Mouse (Mus musculus): ENCODE results near the gene Met.

- no peak for TF ChIP-seq CTCF (IDR thresholded peaks at IDR 0.05; ENCODE audit: extremely low read depth, insufficient read length, insufficient replicate concordance, low read depth, low read length)
- TF ChIP-seq POLR2A (IDR thresholded peaks at IDR 0.05; ENCODE audit: low read depth, low read length), result no peak
Observed at GRCm38 (mm10) chr6:17541615-17542014, 78.0 kb downstream of the Met start.
